Mouse (Mus musculus) MEL (cell line): ENCODE results near the gene Ube2g1. TPM values are rescaled to one million over a fixed set of nuclear protein-coding genes. Genes with fewer than 3 reads are reported as not detected.

Experiments
- DNase-seq: peaks from one replicate; pipeline ENCODE4 v3.0.0; 2011; ENCODE audit warnings: low read depth, low spot score
- H3K27ac ChIP-seq: 2 replicates; pipeline ENCODE4 v1.5.1; 2012; ENCODE audit warnings: low read depth, mild to moderate bottlenecking, control low read depth, low read length, moderate library complexity; ENCODE audit not compliant: control insufficient read depth
- H3K27me3 ChIP-seq, 2 experiments: fragments of 150-350 bp in 1 of 2; sonication (generic) in 1 of 2; 2 replicates each; pipeline ENCODE4 v1.6.1; 2012; ENCODE audit warnings: low read length in 2 of 2, mild to moderate bottlenecking in 2 of 2, improper control_type of control experiment in 1 of 2, moderate library complexity in 1 of 2; ENCODE audit not compliant: insufficient read depth in 2 of 2, control insufficient read depth in 1 of 2
- H3K36me3 ChIP-seq, 2 experiments: 2 replicates each; pipeline ENCODE4 v1.6.1; 2012 to 2014; ENCODE audit warnings: low read length in 2 of 2, improper control_type of control experiment in 1 of 2, inconsistent platforms in 1 of 2, mild to moderate bottlenecking in 1 of 2; ENCODE audit not compliant: insufficient read depth in 2 of 2, control insufficient read depth in 1 of 2
- H3K4me1 ChIP-seq, 2 experiments: fragments of 150-350 bp in 1 of 2; sonication (generic) in 1 of 2; 2 replicates each; pipeline ENCODE4 v1.6.1; 2012; ENCODE audit warnings: low read length in 2 of 2, improper control_type of control experiment in 1 of 2, mild to moderate bottlenecking in 1 of 2; ENCODE audit not compliant: insufficient read depth in 2 of 2, control insufficient read depth in 1 of 2
- H3K4me3 ChIP-seq, 2 experiments: fragments of 150-350 bp in 1 of 2; sonication (generic) in 1 of 2; 2 replicates each; pipeline ENCODE4 v1.5.1; 2012; ENCODE audit warnings: low read depth in 2 of 2, low read length in 2 of 2, mild to moderate bottlenecking in 2 of 2, moderate library complexity in 2 of 2, control low read depth in 1 of 2, improper control_type of control experiment in 1 of 2; ENCODE audit not compliant: control insufficient read depth in 1 of 2, insufficient read depth in 1 of 2
- H3K79me2 ChIP-seq: 2 replicates; pipeline ENCODE4 v1.6.1; 2012; ENCODE audit warnings: mild to moderate bottlenecking, low read length, moderate library complexity; ENCODE audit not compliant: control insufficient read depth, poor library complexity, insufficient read depth
- H3K9ac ChIP-seq: 2 replicates; pipeline ENCODE4 v1.6.1; 2012; ENCODE audit warnings: low read depth, mild to moderate bottlenecking, control low read depth, low read length, moderate library complexity; ENCODE audit not compliant: control insufficient read depth, poor library complexity, severe bottlenecking
- H3K9me3 ChIP-seq: fragments of 150-350 bp; sonication (generic); replicated peaks from 2 replicates; pipeline ENCODE4 v1.6.1; 2012; ENCODE audit warnings: mild to moderate bottlenecking, low read length, improper control_type of control experiment, moderate library complexity; ENCODE audit not compliant: insufficient read depth
- CHD2 ChIP-seq: IDR thresholded peaks from 2 replicates; pipeline ENCODE4 v1.6.1; 2011; ENCODE audit warnings: low read length, improper control_type of control experiment
- CTCF ChIP-seq, 3 experiments: IDR thresholded peaks in 2 of 3; conservative IDR thresholded peaks in 1 of 3; 2 replicates each; pipeline ENCODE4 v1.5.1; 2011 to 2012; ENCODE audit warnings: low read length in 3 of 3, low read depth in 2 of 3, mild to moderate bottlenecking in 2 of 3, improper control_type of control experiment in 1 of 3, inconsistent platforms in 1 of 3, mixed read lengths in 1 of 3, moderate library complexity in 1 of 3; ENCODE audit not compliant: control insufficient read depth in 1 of 3, insufficient read depth in 1 of 3, poor library complexity in 1 of 3, severe bottlenecking in 1 of 3
- E2F4 ChIP-seq: IDR thresholded peaks from 2 replicates; pipeline ENCODE4 v1.6.1; 2011; ENCODE audit warnings: low read depth, low read length, improper control_type of control experiment, borderline replicate concordance
- ELF1 ChIP-seq: IDR thresholded peaks from 2 replicates; pipeline ENCODE4 v1.6.1; 2014; ENCODE audit warnings: low read depth, mild to moderate bottlenecking, inconsistent platforms, low read length, improper control_type of control experiment, moderate library complexity
- EP300 ChIP-seq, 2 experiments: IDR thresholded peaks; 2 replicates each; pipeline ENCODE4 v1.6.1; 2011; ENCODE audit warnings: improper control_type of control experiment in 2 of 2, low read length in 2 of 2, low read depth in 1 of 2, mild to moderate bottlenecking in 1 of 2
- GABPA ChIP-seq: IDR thresholded peaks from 2 replicates; pipeline ENCODE4 v1.6.1; 2012; ENCODE audit warnings: low read depth, mild to moderate bottlenecking, inconsistent platforms, low read length, improper control_type of control experiment, moderate library complexity
- GATA1 ChIP-seq: IDR thresholded peaks from 2 replicates; pipeline ENCODE4 v1.6.1; 2011; ENCODE audit warnings: low read depth, low read length, improper control_type of control experiment
- JUND ChIP-seq: IDR thresholded peaks from 2 replicates; pipeline ENCODE4 v1.6.1; 2011; ENCODE audit warnings: low read depth, mild to moderate bottlenecking, improper control_type of control experiment, low read length
- KAT2A ChIP-seq: conservative IDR thresholded peaks from 2 replicates; pipeline ENCODE4 v1.6.1; 2012; ENCODE audit warnings: low read depth, low read length, improper control_type of control experiment, inconsistent platforms
- MAFK ChIP-seq: IDR thresholded peaks from 2 replicates; pipeline ENCODE4 v1.6.1; 2011; ENCODE audit warnings: low read depth, mild to moderate bottlenecking, low read length, improper control_type of control experiment, borderline replicate concordance
- MEF2A ChIP-seq: IDR thresholded peaks from 2 replicates; pipeline ENCODE4 v1.6.1; 2014; ENCODE audit warnings: low read depth, mild to moderate bottlenecking, inconsistent platforms, low read length, improper control_type of control experiment; ENCODE audit not compliant: poor library complexity, insufficient replicate concordance, severe bottlenecking; ENCODE audit errors: extremely low read depth
- MXI1 ChIP-seq: IDR thresholded peaks from 2 replicates; pipeline ENCODE4 v1.6.1; 2011; ENCODE audit warnings: mild to moderate bottlenecking, low read depth, low read length, improper control_type of control experiment
- MYB ChIP-seq: IDR thresholded peaks from 2 replicates; pipeline ENCODE4 v1.6.1; 2011; ENCODE audit warnings: mild to moderate bottlenecking, low read depth, low read length, improper control_type of control experiment
- NELFE ChIP-seq: IDR thresholded peaks from 2 replicates; pipeline ENCODE4 v1.6.1; 2011; ENCODE audit warnings: low read depth, low read length, improper control_type of control experiment
- NRF1 ChIP-seq: IDR thresholded peaks from 2 replicates; pipeline ENCODE4 v1.6.1; 2014; ENCODE audit warnings: low read depth, mild to moderate bottlenecking, inconsistent platforms, low read length, improper control_type of control experiment, moderate library complexity; ENCODE audit not compliant: poor library complexity, insufficient read depth, severe bottlenecking
- POLR2A ChIP-seq, 2 experiments: IDR thresholded peaks; 2 replicates each; pipeline ENCODE4 v1.6.1; 2011 to 2012; ENCODE audit warnings: low read length in 2 of 2, mild to moderate bottlenecking in 2 of 2, control low read depth in 1 of 2, improper control_type of control experiment in 1 of 2, low read depth in 1 of 2, moderate library complexity in 1 of 2; ENCODE audit not compliant: control insufficient read depth in 1 of 2, insufficient read depth in 1 of 2, poor library complexity in 1 of 2
- POLR2AphosphoS5 ChIP-seq: IDR thresholded peaks from 2 replicates; pipeline ENCODE4 v1.6.1; 2012; ENCODE audit warnings: low read depth, borderline replicate concordance, mild to moderate bottlenecking, inconsistent platforms, low read length, moderate library complexity, mixed read lengths
- RAD21 ChIP-seq: IDR thresholded peaks from 2 replicates; pipeline ENCODE4 v1.6.1; 2011; ENCODE audit warnings: mild to moderate bottlenecking, low read depth, low read length, improper control_type of control experiment
- RCOR1 ChIP-seq: IDR thresholded peaks from 2 replicates; pipeline ENCODE4 v1.6.1; 2012; ENCODE audit warnings: low read depth, mild to moderate bottlenecking, inconsistent platforms, low read length, improper control_type of control experiment
- SIN3A ChIP-seq: IDR thresholded peaks from 2 replicates; pipeline ENCODE4 v1.6.1; 2012; ENCODE audit warnings: low read length, improper control_type of control experiment, inconsistent platforms
- SMC3 ChIP-seq: IDR thresholded peaks from 2 replicates; pipeline ENCODE4 v1.6.1; 2011; ENCODE audit warnings: low read depth, low read length, improper control_type of control experiment
- TAL1 ChIP-seq: IDR thresholded peaks from 2 replicates; pipeline ENCODE4 v1.6.1; 2012; ENCODE audit warnings: mild to moderate bottlenecking, inconsistent platforms, low read length, moderate library complexity, mixed read lengths
- TBP ChIP-seq: IDR thresholded peaks from 2 replicates; pipeline ENCODE4 v1.8.0; 2011; ENCODE audit warnings: low read depth, low read length, improper control_type of control experiment
- TCF12 ChIP-seq: IDR thresholded peaks from 2 replicates; pipeline ENCODE4 v1.6.1; 2014; ENCODE audit warnings: low read depth, mild to moderate bottlenecking, inconsistent platforms, low read length, improper control_type of control experiment, moderate library complexity
- UBTF ChIP-seq: IDR thresholded peaks from 2 replicates; pipeline ENCODE4 v1.6.1; 2012; ENCODE audit warnings: low read depth, mild to moderate bottlenecking, inconsistent platforms, low read length, improper control_type of control experiment, moderate library complexity, borderline replicate concordance; ENCODE audit not compliant: insufficient read depth
- USF2 ChIP-seq, 2 experiments: IDR thresholded peaks; 2 replicates each; pipeline ENCODE4 v1.6.1; 2011 to 2012; ENCODE audit warnings: improper control_type of control experiment in 2 of 2, low read length in 2 of 2, borderline replicate concordance in 1 of 2, inconsistent platforms in 1 of 2, low read depth in 1 of 2, mild to moderate bottlenecking in 1 of 2; ENCODE audit not compliant: insufficient read depth in 1 of 2
- ZC3H11A ChIP-seq: IDR thresholded peaks from 2 replicates; pipeline ENCODE4 v1.6.1; 2012; ENCODE audit warnings: low read depth, mild to moderate bottlenecking, inconsistent platforms, low read length, improper control_type of control experiment
- ZKSCAN1 ChIP-seq: IDR thresholded peaks from 2 replicates; pipeline ENCODE4 v1.6.1; 2012; ENCODE audit warnings: low read depth, mild to moderate bottlenecking, inconsistent platforms, low read length, improper control_type of control experiment, moderate library complexity
- ZMIZ1 ChIP-seq: IDR thresholded peaks from 2 replicates; pipeline ENCODE4 v1.6.1; 2012; ENCODE audit warnings: low read depth, mild to moderate bottlenecking, inconsistent platforms, low read length, improper control_type of control experiment, moderate library complexity
- polyA plus RNA-seq, 2 experiments: library from polyadenylated mRNA; stranded (reverse) in 1 of 2; unstranded in 1 of 2; fragments of >175 nt in 1 of 2; fragments of >200 nt in 1 of 2; gene quantifications; 2 replicates each; pipeline versions ENCODE4 v1.2.1 to v1.2.4; 2012; ENCODE audit warnings: low replicate concordance in 2 of 2, low read depth in 1 of 2; ENCODE audit not compliant: insufficient read length in 2 of 2, insufficient read depth in 1 of 2, missing spikeins in 1 of 2
- total RNA-seq: library from RNA; depleted of rRNA; stranded (reverse); fragments of 300-350 nt; gene quantifications from 2 replicates; pipeline ENCODE4 v1.2.3, GENCODE M21; 2012

Ube2g1 gene
- total and polyA plus RNA-seq, 3 experiments, result 26.6 to 38.1 (median 38.0) TPM

DNA sequence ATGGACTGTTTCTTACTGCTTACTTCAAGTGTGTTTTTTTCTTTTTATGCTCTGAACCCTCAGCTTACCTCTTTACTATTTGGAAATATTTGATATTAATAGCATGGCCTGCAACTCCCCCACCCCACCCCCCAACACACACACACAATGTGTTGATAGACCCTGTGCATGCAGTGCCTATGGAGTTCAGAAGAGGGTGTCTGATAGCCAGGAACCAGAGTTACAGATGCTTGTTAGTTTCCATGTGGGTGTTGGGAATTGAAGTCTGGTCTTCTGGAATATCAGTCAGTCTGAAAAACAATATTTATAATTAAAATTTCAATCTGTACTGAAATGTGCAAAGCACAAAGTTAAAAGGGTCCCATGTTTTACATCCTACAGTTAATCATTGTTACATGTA lies 63.6 kb downstream of the Ube2g1 start:
- Histone ChIP-seq H3K4me3 (no peak overlapping the region), H3K79me2 (0 out of 2 replicates have a peak, but pooled peaks cover 1% of the 10 kb centered on the region), H3K4me1 (peaks cover 10 to 25% of the 10 kb centered on the region in 2 experiments), H3K27ac (no peak overlapping the region), H3K9me3 (no peaks in the 10 kb centered on the region), H3K27me3 (no peaks in the 10 kb centered on the region), H3K9ac (no peak overlapping the region), H3K36me3 (peaks cover 4 to 29% of the 10 kb centered on the region in 2 experiments)
- TF ChIP-seq SMC3 (peak; percentile 62), CTCF (IDR thresholded peaks at IDR 0.05 in 2 of 3, conservative IDR thresholded peaks at IDR 0.05 in 1 of 3; ENCODE audit: control insufficient read depth in 1 of 3, insufficient read depth in 1 of 3, low read depth in 2 of 3, low read length in 3 of 3, poor library complexity in 1 of 3, severe bottlenecking in 1 of 3) (peak; percentile 33 to 63 (median 54)), RAD21 (peak; percentile 58), MXI1 (no peak), ZC3H11A (peak; percentile 38)
- DNase-seq, result peak; percentile 56

DNA sequence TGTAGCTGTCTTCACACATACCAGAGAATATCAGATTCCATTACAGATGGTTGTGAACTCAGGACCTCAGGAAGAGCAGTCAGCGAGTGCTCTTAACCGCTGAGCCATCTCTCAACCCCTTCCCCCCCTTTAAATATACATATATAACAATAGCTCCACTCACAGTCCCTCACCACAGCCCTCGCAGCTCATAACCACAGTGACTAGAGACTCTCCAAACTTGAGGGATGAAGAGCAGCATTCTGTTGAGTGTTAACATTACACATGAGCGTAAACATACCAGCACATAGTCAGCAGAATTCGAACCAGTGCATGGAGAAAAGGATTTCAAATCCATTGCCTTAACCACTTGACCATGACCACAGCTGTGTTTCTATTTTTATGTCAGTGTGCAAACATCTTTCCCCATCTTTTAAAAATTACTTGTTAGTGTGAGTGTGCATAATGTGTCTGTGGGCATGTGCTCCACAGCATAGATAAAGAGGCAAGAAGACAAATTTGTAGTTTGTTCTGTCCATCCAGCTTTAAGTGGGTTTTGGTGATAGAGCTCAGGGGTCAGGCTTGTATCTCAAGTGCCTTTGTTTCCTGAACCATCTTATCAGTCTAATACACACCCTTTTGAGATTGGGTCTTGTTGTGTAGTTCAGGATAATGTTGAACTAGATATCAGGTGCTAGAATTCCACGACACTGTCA lies 64.4 kb downstream of the Ube2g1 start:
- DNase-seq, result peak; percentile 42
- H3K27me3 ChIP-seq, result no peaks in the 10 kb centered on the region
- H3K4me1 ChIP-seq, result peaks cover 10 to 25% of the 10 kb centered on the region in 2 experiments
- peaks cover 4 to 29% of the 10 kb centered on the region in 2 experiments for H3K36me3 ChIP-seq
- H3K27ac ChIP-seq, result peak overlapping the region; percentile 44
- no peak overlapping the region for H3K4me3 ChIP-seq
- H3K9ac ChIP-seq, result no peak overlapping the region
- H3K79me2 ChIP-seq, result no peaks in the 10 kb centered on the region
- no peaks in the 10 kb centered on the region for H3K9me3 ChIP-seq
- TF ChIP-seq UBTF, result no peak
- no peak for TF ChIP-seq GABPA
- peak; percentile 7; the same call in 1 of the 2 replicates for TF ChIP-seq MAFK
- TF ChIP-seq POLR2A (IDR thresholded peaks at IDR 0.05; ENCODE audit: control insufficient read depth in 1 of 2, insufficient read depth in 1 of 2, low read depth in 1 of 2, low read length in 2 of 2, poor library complexity in 1 of 2), result no peak
- TF ChIP-seq NRF1, result no peak
- no peak for TF ChIP-seq JUND
- TF ChIP-seq MEF2A, result 0 out of 2 replicates have a peak, but pooled peaks have one; percentile 11
- no peak for TF ChIP-seq ZMIZ1
- peak; percentile 86 for TF ChIP-seq EP300 (IDR thresholded peaks at IDR 0.05; ENCODE audit: low read depth in 1 of 2, low read length in 2 of 2)
- peak; percentile 63 for TF ChIP-seq TAL1
- no peak for TF ChIP-seq TBP
- TF ChIP-seq ZKSCAN1, result 0 out of 2 replicates have a peak, but pooled peaks have one; percentile 27
- TF ChIP-seq GATA1, result peak; percentile 89
- no peak for TF ChIP-seq CTCF (IDR thresholded peaks at IDR 0.05 in 2 of 3, conservative IDR thresholded peaks at IDR 0.05 in 1 of 3; ENCODE audit: control insufficient read depth in 1 of 3, insufficient read depth in 1 of 3, low read depth in 2 of 3, low read length in 3 of 3, poor library complexity in 1 of 3, severe bottlenecking in 1 of 3)
- TF ChIP-seq KAT2A, result peak; percentile 21; the same call in 1 of the 2 replicates
- TF ChIP-seq MXI1, result peak; percentile 57; the same call in 1 of the 2 replicates
- no peak for TF ChIP-seq USF2 (IDR thresholded peaks at IDR 0.05; ENCODE audit: borderline replicate concordance in 1 of 2, insufficient read depth in 1 of 2, low read depth in 1 of 2, low read length in 2 of 2)
- peak; percentile 58; the same call in 1 of the 2 replicates for TF ChIP-seq SIN3A
- peak; percentile 96 for TF ChIP-seq TCF12
- no peak for TF ChIP-seq ELF1
- no peak for TF ChIP-seq E2F4
- TF ChIP-seq POLR2AphosphoS5, result no peak
- no peak for TF ChIP-seq NELFE
- peak; percentile 90 for TF ChIP-seq RCOR1
- TF ChIP-seq CHD2, result peak; percentile 7; the same call in 1 of the 2 replicates
- TF ChIP-seq MYB, result no peak
- no peak for TF ChIP-seq ZC3H11A
